Mouse (Mus musculus) testis, adult 2 months (tissue): Measurements from ENCODE around the gene Wbp11. TPM values are rescaled to one million over a fixed set of nuclear protein-coding genes. Genes with fewer than 3 reads are reported as not detected.

Experiments
- H3K27ac ChIP-seq: fragments of 200-500 bp; 2 replicates; pipeline ENCODE4 v1.5.1; 2012; ENCODE audit warnings: low read depth, low read length; ENCODE audit not compliant: control insufficient read depth, insufficient read depth
- H3K27me3 ChIP-seq: fragments of 200-500 bp; 2 replicates; pipeline ENCODE4 v1.6.1; 2012; ENCODE audit warnings: mild to moderate bottlenecking, low read length, moderate library complexity; ENCODE audit not compliant: control insufficient read depth, insufficient read depth
- H3K36me3 ChIP-seq: fragments of 200-500 bp; 2 replicates; pipeline ENCODE4 v1.6.1; 2012; ENCODE audit warnings: mild to moderate bottlenecking, low read length; ENCODE audit not compliant: control insufficient read depth, insufficient read depth
- H3K4me1 ChIP-seq: fragments of 200-500 bp; 2 replicates; pipeline ENCODE4 v1.6.1; 2012; ENCODE audit warnings: low read length; ENCODE audit not compliant: control insufficient read depth, insufficient read depth
- H3K4me3 ChIP-seq: fragments of 200-500 bp; 2 replicates; pipeline ENCODE4 v1.5.1; 2012; ENCODE audit warnings: low read depth, mild to moderate bottlenecking, low read length, moderate library complexity, mixed read lengths; ENCODE audit not compliant: control insufficient read depth
- CTCF ChIP-seq: fragments of 200-500 bp; IDR thresholded peaks from 2 replicates; pipeline ENCODE4 v1.5.1; 2012; ENCODE audit warnings: low read depth, mild to moderate bottlenecking, inconsistent platforms, low read length, moderate library complexity; ENCODE audit not compliant: control insufficient read depth, insufficient read depth, insufficient replicate concordance
- POLR2A ChIP-seq: fragments of 200-500 bp; IDR thresholded peaks from 2 replicates; pipeline ENCODE4 v1.6.1; 2012; ENCODE audit warnings: low read depth, mild to moderate bottlenecking, inconsistent platforms, low read length, moderate library complexity; ENCODE audit not compliant: control insufficient read depth
- polyA plus RNA-seq: library from polyadenylated mRNA; depleted of rRNA; stranded (reverse); fragments of >200 nt; gene quantifications from 2 replicates; pipeline ENCODE4 v1.2.3, GENCODE M21; 2012

Wbp11 gene
- polyA plus RNA-seq, 1 experiment: 252 TPM

- H3K27ac ChIP-seq: no peak overlapping the region
Measured at GRCm38 (mm10) chr6:136858420-136858819, 30.4 kb upstream of the Wbp11 start.

GRCm38 (mm10) chr6:136857873-136858260 is 29.8 kb upstream of the Wbp11 start:
- peak overlapping the region; percentile 70 for H3K27ac ChIP-seq
- TF ChIP-seq POLR2A (no peak), CTCF (no peak)
- no peaks in the 10 kb centered on the region; the same call in 1 of the 2 replicates for H3K4me1 ChIP-seq
- no peak overlapping the region for H3K4me3 ChIP-seq
- H3K27me3 ChIP-seq: no peaks in the 10 kb centered on the region
- H3K36me3 ChIP-seq: no peaks in the 10 kb centered on the region

More at GRCm38 (mm10) chr6:136858420-136858819, 30.4 kb upstream of the Wbp11 start:
- H3K4me1 ChIP-seq: no peaks in the 10 kb centered on the region; the same call in 1 of the 2 replicates
- H3K4me3 ChIP-seq: no peak overlapping the region
- no peaks in the 10 kb centered on the region for H3K36me3 ChIP-seq
- TF ChIP-seq CTCF (no peak), POLR2A (no peak)
- H3K27me3 ChIP-seq: no peaks in the 10 kb centered on the region

- H3K36me3 ChIP-seq: no peaks in the 10 kb centered on the region
- peak within 1 kb of the TSS; percentile 30 for H3K4me3 ChIP-seq
- no peak for TF ChIP-seq CTCF
- TF ChIP-seq POLR2A: no peak
- H3K27ac ChIP-seq: peak within 1 kb of the TSS; percentile 70
- no peaks in the 10 kb centered on the region; the same call in 1 of the 2 replicates for H3K4me1 ChIP-seq
- H3K27me3 ChIP-seq: no peaks in the 10 kb centered on the region
Measured at GRCm38 (mm10) chr6:136857186-136857872, 29.3 kb upstream of the Wbp11 start, which contains the start of gene Art4. Art4 (minus strand) TSS chr6:136857733.

- Histone ChIP-seq H3K27ac (peak overlapping the region; percentile 5; the same call in 1 of the 2 replicates), H3K4me3 (peak overlapping the region; percentile 31; the same call in 1 of the 2 replicates), H3K36me3 (no peaks in the 10 kb centered on the region), H3K27me3 (no peaks in the 10 kb centered on the region), H3K4me1 (no peaks in the 10 kb centered on the region; the same call in 1 of the 2 replicates)
- TF ChIP-seq CTCF (no peak), POLR2A (no peak)
Measured at GRCm38 (mm10) chr6:136856071-136856636, 28.1 kb upstream of the Wbp11 start.

GRCm38 (mm10) chr6:136855183-136855582 is 27.1 kb upstream of the Wbp11 start:
- Histone ChIP-seq H3K4me3 (no peak overlapping the region), H3K4me1 (no peaks in the 10 kb centered on the region; the same call in 1 of the 2 replicates), H3K36me3 (no peaks in the 10 kb centered on the region), H3K27ac (no peak overlapping the region), H3K27me3 (no peaks in the 10 kb centered on the region)
- TF ChIP-seq CTCF: no peak
- no peak for TF ChIP-seq POLR2A

GRCm38 (mm10) chr6:136854361-136854781 is 26.3 kb upstream of the Wbp11 start:
- H3K4me1 ChIP-seq: no peaks in the 10 kb centered on the region; the same call in 1 of the 2 replicates
- no peaks in the 10 kb centered on the region for H3K36me3 ChIP-seq
- no peak overlapping the region for H3K27ac ChIP-seq
- no peaks in the 10 kb centered on the region for H3K27me3 ChIP-seq
- TF ChIP-seq CTCF (no peak), POLR2A (no peak)
- H3K4me3 ChIP-seq: no peak overlapping the region

- TF ChIP-seq POLR2A (no peak), CTCF (no peak)
- H3K4me1 ChIP-seq: no peaks in the 10 kb centered on the region; the same call in 1 of the 2 replicates
- H3K27me3 ChIP-seq: no peaks in the 10 kb centered on the region
- no peaks in the 10 kb centered on the region for H3K36me3 ChIP-seq
- H3K4me3 ChIP-seq: no peak overlapping the region
- H3K27ac ChIP-seq: no peak overlapping the region
Measured at GRCm38 (mm10) chr6:136852762-136853161, 24.7 kb upstream of the Wbp11 start.

GRCm38 (mm10) chr6:136852348-136852747 is 24.3 kb upstream of the Wbp11 start:
- Histone ChIP-seq H3K4me1 (no peaks in the 10 kb centered on the region; the same call in 1 of the 2 replicates), H3K36me3 (no peaks in the 10 kb centered on the region), H3K4me3 (no peak overlapping the region), H3K27me3 (no peaks in the 10 kb centered on the region), H3K27ac (no peak overlapping the region)
- no peak for TF ChIP-seq POLR2A
- TF ChIP-seq CTCF: no peak
